Mouse (Mus musculus) heart, adult 2 months (tissue): ENCODE measurements at regions not wholly inside any gene's neighbourhood (a gene's known extent, or its start where the extent isn't known, plus 50 kb on each side); places are given as distances from the start of the nearest gene placed in this dataset.

Experiments
- CTCF ChIP-seq: fragments of 200-600 bp; IDR thresholded peaks from 2 replicates; pipeline ENCODE4 v1.8.1; 2022; ENCODE audit warnings: antibody characterized with exemption, mild to moderate bottlenecking, moderate library complexity
- EP300 ChIP-seq: fragments of 200-500 bp; IDR thresholded peaks from 2 replicates; pipeline ENCODE4 v1.6.1; 2011; ENCODE audit warnings: low read depth, low read length, control low read depth; ENCODE audit not compliant: insufficient read depth

- TF ChIP-seq EP300 (no peak), CTCF (no peak)
Measured at GRCm38 (mm10) chr2:174892658-174893057, 117.4 kb upstream of the Gm14444 start.
